Mouse (Mus musculus): Measurements from ENCODE around the gene Ugt1a5.

GRCm38 (mm10) chr1:88197443-88197842 is 31.6 kb downstream of the Ugt1a5 start:
- TF ChIP-seq FLI1 (IDR thresholded peaks at IDR 0.05; ENCODE audit: low read length), result no peak
- TF ChIP-seq GATA1 (IDR thresholded peaks at IDR 0.05; ENCODE audit: borderline replicate concordance, low read length), result no peak

Data from megakaryocyte, embryonic 14.5 days (primary cell).